9 mouse cellular contexts compared by ENCODE assay signal in the genomic region with DNA sequence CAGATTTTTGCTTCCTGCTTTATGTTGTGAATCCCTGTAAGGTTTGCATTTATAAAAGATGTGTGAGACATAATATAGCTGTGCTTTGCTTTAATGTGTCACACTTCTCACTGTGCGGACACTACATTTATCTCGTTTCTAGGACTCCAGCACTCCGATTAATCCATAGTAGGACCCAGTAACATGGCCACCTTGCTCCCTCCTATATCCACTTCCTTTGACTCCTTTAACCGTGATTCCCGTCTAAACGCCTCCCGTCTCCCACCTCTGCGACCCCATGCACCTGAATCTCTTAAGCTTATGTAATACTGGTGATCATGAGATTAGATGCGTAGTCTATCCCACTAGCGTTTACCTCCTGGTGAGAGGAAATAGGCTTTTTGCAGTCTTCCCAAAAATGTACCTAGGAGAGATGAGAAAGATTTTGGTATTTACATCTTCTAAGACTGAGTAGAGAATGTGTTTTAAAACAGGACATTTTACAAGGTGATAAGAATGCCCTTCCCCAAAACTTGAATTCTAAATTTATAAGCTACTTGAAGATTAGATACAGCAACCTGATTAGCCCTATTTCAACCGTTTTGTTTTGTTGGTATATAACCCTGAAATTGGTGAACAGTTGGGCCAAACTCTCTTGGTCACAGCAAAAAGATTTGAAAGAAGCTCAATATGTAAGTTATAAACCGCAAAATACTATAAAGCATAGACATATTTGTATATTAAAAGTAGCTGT. TPM values are rescaled to one million over a fixed set of nuclear protein-coding genes. Genes with fewer than 3 reads are reported as not detected.
DNase-seq lines count a peak whose midpoint lies in the region; ATAC-seq and TF ChIP-seq lines count a peak whose summit lies in the region.
"Had no signal": no experiment of that assay in that cellular context is flagged by ENCODE, and none has a peak within 500 bp of the region (broad histone marks: within the 10 kb centered on the region; RNA-seq: fewer than 3 reads in every experiment).

No protein-coding gene starts in this region.

- TF ChIP-seq EP300 in ES-Bruce4 (IDR thresholded peaks at IDR 0.05; ENCODE audit: insufficient read depth, low read depth, low read length), result no peak
- TF ChIP-seq EP300 in liver, embryonic 14.5 days (IDR thresholded peaks at IDR 0.05; ENCODE audit: low read depth), result no peak

- WGBS in heart, embryonic 14.5 days, result 10% methylated on average over 12 of the region's 12 CpGs
- WGBS in forebrain, embryonic 12.5 days, result 12% methylated on average over 12 of the region's 12 CpGs
- 7% methylated on average over 12 of the region's 12 CpGs for WGBS in liver, embryonic 14.5 days (ENCODE audit: insufficient replicate concordance)

- peaks cover 23% of the 10 kb centered on the region for H3K36me3 ChIP-seq in heart, embryonic 14.5 days (ENCODE audit: control insufficient read depth, insufficient read depth, low read length)
- H3K36me3 ChIP-seq in ES-Bruce4 (ENCODE audit: control insufficient read depth, insufficient read depth, low read length, poor library complexity, severe bottlenecking), result peaks cover 20% of the 10 kb centered on the region
- peaks cover 17% of the 10 kb centered on the region for H3K36me3 ChIP-seq in forebrain, embryonic 12.5 days (replicated peaks)
- peaks cover 18% of the 10 kb centered on the region for H3K36me3 ChIP-seq in liver, embryonic 14.5 days (replicated peaks; ENCODE audit: control insufficient read depth, insufficient read depth, low read depth)

- ATAC-seq in heart, embryonic 14.5 days (ENCODE audit: insufficient number of reproducible peaks, insufficient read depth, low FRiP score, low read depth), result no peak
- no peak for ATAC-seq in forebrain, embryonic 12.5 days (ENCODE audit: low FRiP score)
- ATAC-seq in liver, embryonic 14.5 days (ENCODE audit: insufficient read depth), result no peak

- TF ChIP-seq POLR2A in ES-Bruce4 (IDR thresholded peaks at IDR 0.05; ENCODE audit: insufficient read depth, low read length), result no peak

- peaks cover 18 to 27% of the 10 kb centered on the region in 2 experiments for H3K4me1 ChIP-seq in heart, embryonic 14.5 days (ENCODE audit: control insufficient read depth in 2 of 2, insufficient read depth in 2 of 2, low read length in 2 of 2)
- H3K4me1 ChIP-seq in ES-Bruce4 (ENCODE audit: control insufficient read depth, insufficient read depth, low read length), result no peaks in the 10 kb centered on the region
- peaks cover 25% of the 10 kb centered on the region for H3K4me1 ChIP-seq in forebrain, embryonic 12.5 days
- peaks cover 18 to 19% of the 10 kb centered on the region in 2 experiments for H3K4me1 ChIP-seq in liver, embryonic 14.5 days (replicated peaks; ENCODE audit: control insufficient read depth in 2 of 2, insufficient read depth in 2 of 2, low read length in 1 of 2)

- H3K9ac ChIP-seq in heart, embryonic 14.5 days (ENCODE audit: low read length), result peak overlapping the region; percentile 87
- H3K9ac ChIP-seq in ES-Bruce4 (ENCODE audit: low read depth, poor library complexity, severe bottlenecking), result peak overlapping the region; percentile 82
- H3K9ac ChIP-seq in forebrain, embryonic 12.5 days, result peak overlapping the region; percentile 90
- peak overlapping the region; percentile 77 for H3K9ac ChIP-seq in liver, embryonic 14.5 days (replicated peaks)

- peak overlapping the region; percentile 75 for H3K4me2 ChIP-seq in heart, embryonic 14.5 days (ENCODE audit: low read length)
- peak overlapping the region; percentile 75 for H3K4me2 ChIP-seq in forebrain, embryonic 12.5 days
- H3K4me2 ChIP-seq in liver, embryonic 14.5 days (ENCODE audit: low read depth), result peak overlapping the region; percentile 85

- peak overlapping the region; percentile 84 to 99 for H3K4me3 ChIP-seq in heart, embryonic 14.5 days (ENCODE audit: control insufficient read depth in 1 of 2, insufficient read depth in 1 of 2, low read depth in 1 of 2, low read length in 2 of 2)
- peak overlapping the region; percentile 88 for H3K4me3 ChIP-seq in ES-Bruce4 (ENCODE audit: low read depth, low read length)
- H3K4me3 ChIP-seq in forebrain, embryonic 12.5 days (replicated peaks), result peak overlapping the region; percentile 96
- H3K4me3 ChIP-seq in liver, embryonic 14.5 days (ENCODE audit: insufficient read depth in 1 of 2, low read depth in 2 of 2, low read length in 2 of 2), result peak overlapping the region; percentile 93 to 97

- TF ChIP-seq CTCF in ES-Bruce4 (IDR thresholded peaks at IDR 0.05; ENCODE audit: low read depth, low read length), result no peak
- TF ChIP-seq CTCF in liver, embryonic 14.5 days (IDR thresholded peaks at IDR 0.05; ENCODE audit: low read depth), result no peak

- H3K9me3 ChIP-seq in heart, embryonic 14.5 days (ENCODE audit: control insufficient read depth, low read length), result no peaks in the 10 kb centered on the region
- no peaks in the 10 kb centered on the region for H3K9me3 ChIP-seq in ES-Bruce4 (replicated peaks; ENCODE audit: control insufficient read depth, insufficient read depth, low read length, poor library complexity, severe bottlenecking)
- H3K9me3 ChIP-seq in forebrain, embryonic 12.5 days, result no peaks in the 10 kb centered on the region
- no peaks in the 10 kb centered on the region for H3K9me3 ChIP-seq in liver, embryonic 14.5 days (ENCODE audit: control insufficient read depth, low read length)

- no peak for DNase-seq in heart, adult 9 months (ENCODE audit: low spot score in 2 of 2)
- DNase-seq in liver, embryonic 14.5 days (ENCODE audit: low read depth in 3 of 3, low spot score in 3 of 3), result no peak
- no peak for DNase-seq in urinary bladder, postnatal 14 days (ENCODE audit: low spot score)
- no peak for DNase-seq in cerebellum, postnatal 36 days
- no peak for DNase-seq in adrenal gland, postnatal 14 days

- no peaks in the 10 kb centered on the region for H3K27me3 ChIP-seq in heart, embryonic 14.5 days (ENCODE audit: control insufficient read depth, insufficient read depth, low read length)
- H3K27me3 ChIP-seq in ES-Bruce4 (ENCODE audit: control insufficient read depth, insufficient read depth, low read length, poor library complexity, severe bottlenecking), result no peaks in the 10 kb centered on the region
- H3K27me3 ChIP-seq in forebrain, embryonic 12.5 days, result no peaks in the 10 kb centered on the region
- H3K27me3 ChIP-seq in liver, embryonic 14.5 days (ENCODE audit: control insufficient read depth, insufficient read depth, low read length), result no peaks in the 10 kb centered on the region
- H3K27me3 ChIP-seq: Patski had no signal

- peak overlapping the region; percentile 97 to 99 for H3K27ac ChIP-seq in heart, embryonic 14.5 days (replicated peaks in 1 of 2; ENCODE audit: control insufficient read depth in 1 of 2, insufficient read depth in 1 of 2, low read depth in 2 of 2, low read length in 2 of 2)
- peak overlapping the region; percentile 89 for H3K27ac ChIP-seq in ES-Bruce4 (ENCODE audit: insufficient read depth, low read length)
- H3K27ac ChIP-seq in forebrain, embryonic 12.5 days, result peak overlapping the region; percentile 96
- H3K27ac ChIP-seq in liver, embryonic 14.5 days, result peak overlapping the region; percentile 94

RNA-seq across cellular contexts. Expression of a gene that starts 0.9 kb away (rescaled TPM):
- 11.7 and 13.2 TPM in 2 replicates for polyA plus RNA-seq in heart, embryonic 14.5 days (2014; fragmentation: Nextera tagmentation; extraction: Ambion mirVana)
- 51.7 and 53.0 TPM in 2 replicates for polyA plus RNA-seq in ES-Bruce4 (2011; ENCODE audit: insufficient read depth, insufficient read length, low read depth, missing spikeins)
- 15.3 and 17.3 TPM in 2 replicates for polyA plus RNA-seq in forebrain, embryonic 12.5 days (2016; fragmentation: Nextera tagmentation; extraction: Ambion mirVana)
- polyA plus RNA-seq in liver, embryonic 14.5 days (2012; rRNA removed), result 3.4 and 4.8 TPM in 2 replicates
- 8.7 and 9.0 TPM in 2 replicates for polyA plus RNA-seq in liver, embryonic 14.5 days (2014; fragmentation: Nextera tagmentation; extraction: Ambion mirVana)
- total RNA-seq in adrenal gland, postnatal 14 days (2021), result 37.3 and 41.1 TPM in 2 replicates

RNA-seq across cellular contexts. Expression of a gene that starts 43.3 kb away (rescaled TPM):
- polyA plus RNA-seq in heart, embryonic 14.5 days (2014; fragmentation: Nextera tagmentation; extraction: Ambion mirVana), result 2.3 and 3.1 TPM in 2 replicates
- 0.64 and 0.88 TPM in 2 replicates for polyA plus RNA-seq in ES-Bruce4 (2011; ENCODE audit: insufficient read depth, insufficient read length, low read depth, missing spikeins)
- 3.3 and 3.6 TPM in 2 replicates for polyA plus RNA-seq in forebrain, embryonic 12.5 days (2016; fragmentation: Nextera tagmentation; extraction: Ambion mirVana)
- polyA plus RNA-seq in liver, embryonic 14.5 days (2012; rRNA removed), result 0.03 TPM in 1 of 2 replicates, not detected in the other
- polyA plus RNA-seq in liver, embryonic 14.5 days (2014; fragmentation: Nextera tagmentation; extraction: Ambion mirVana), result 0.27 and 0.30 TPM in 2 replicates
- 0.44 and 0.49 TPM in 2 replicates for total RNA-seq in adrenal gland, postnatal 14 days (2021)

RNA-seq across cellular contexts. Expression of a gene that starts 55.7 kb away (rescaled TPM):
- polyA plus RNA-seq in heart, embryonic 14.5 days (2014; fragmentation: Nextera tagmentation; extraction: Ambion mirVana), result 182 and 207 TPM in 2 replicates
- 67.6 and 78.6 TPM in 2 replicates for polyA plus RNA-seq in ES-Bruce4 (2011; ENCODE audit: insufficient read depth, insufficient read length, low read depth, missing spikeins)
- polyA plus RNA-seq in forebrain, embryonic 12.5 days (2016; fragmentation: Nextera tagmentation; extraction: Ambion mirVana), result 165 and 175 TPM in 2 replicates
- 41.3 and 44.7 TPM in 2 replicates for polyA plus RNA-seq in liver, embryonic 14.5 days (2012; rRNA removed)
- 108 and 109 TPM in 2 replicates for polyA plus RNA-seq in liver, embryonic 14.5 days (2014; fragmentation: Nextera tagmentation; extraction: Ambion mirVana)
- total RNA-seq in adrenal gland, postnatal 14 days (2021), result 73.8 and 81.7 TPM in 2 replicates
